Mouse (Mus musculus): ENCODE results near the gene Phrf1. TPM values are rescaled to one million over a fixed set of nuclear protein-coding genes. Genes with fewer than 3 reads are reported as not detected.

Gene Phrf1
- polyA plus RNA-seq, 1 experiment from 2014 or later = 114 TPM

DNA sequence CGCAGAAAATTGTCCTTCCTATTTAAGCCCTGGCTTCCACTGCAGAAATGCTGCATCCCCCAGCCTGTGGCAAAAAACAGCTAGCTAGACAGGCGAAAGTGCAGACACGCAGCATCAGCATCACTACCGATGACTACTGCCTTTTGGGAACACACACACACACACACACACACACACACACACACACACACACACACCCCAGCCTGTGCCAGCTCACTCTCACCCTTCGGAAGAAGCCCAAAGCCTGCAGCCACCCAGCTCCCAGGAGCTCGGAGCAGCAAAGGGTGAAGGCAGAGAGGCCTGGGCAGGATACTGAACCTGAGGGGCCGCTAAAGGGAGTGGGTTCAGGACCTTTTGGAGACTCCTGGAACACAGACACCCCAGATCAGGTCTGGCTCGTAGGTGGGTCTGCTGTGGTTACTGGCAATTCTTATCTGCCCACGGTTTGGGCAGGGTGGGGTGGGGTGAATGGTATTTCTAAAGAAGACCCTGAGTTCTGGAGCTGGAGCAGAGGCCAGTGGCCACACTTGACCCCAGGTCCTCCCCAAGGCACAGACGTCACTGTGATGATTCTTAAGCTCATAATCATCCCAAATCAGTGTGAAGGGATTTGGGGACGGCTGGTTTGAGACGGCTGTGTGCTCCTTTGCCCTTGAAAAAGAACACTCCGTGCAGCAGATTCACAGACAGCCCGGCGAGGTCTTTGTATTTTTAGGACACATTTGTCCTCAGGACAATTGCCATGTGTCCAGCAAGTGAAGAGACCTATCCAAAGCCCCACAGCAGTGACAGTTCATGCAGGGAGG is 64.2 kb downstream of the Phrf1 start:
- peak; percentile 45 for DNase-seq (ENCODE audit: low spot score)
- Histone ChIP-seq H3K9me3 (replicated peaks) (no peaks in the 10 kb centered on the region), H3K27me3 (ENCODE audit: low read depth, poor library complexity, severe bottlenecking) (peaks cover 74% of the 10 kb centered on the region), H3K27ac (replicated peaks) (peak overlapping the region; percentile 74; the same call in 1 of the 2 replicates), H3K4me3 (peak overlapping the region; percentile 61), H3K36me3 (peaks cover 15% of the 10 kb centered on the region), H3K4me1 (peaks cover 37% of the 10 kb centered on the region)
- WGBS = 19% methylated on average over 15 of the region's 15 CpGs

GRCm38 (mm10) chr7:141293852-141294471 is 65.4 kb downstream of the Phrf1 start:
- H3K36me3 ChIP-seq = peaks cover 25% of the 10 kb centered on the region
- peak; percentile 68 for DNase-seq (ENCODE audit: low spot score)
- peaks cover 74% of the 10 kb centered on the region for H3K27me3 ChIP-seq (ENCODE audit: low read depth, poor library complexity, severe bottlenecking)
- no peaks in the 10 kb centered on the region for H3K9me3 ChIP-seq (replicated peaks)
- 1% methylated on average over 53 of the region's 53 CpGs for WGBS
- peaks cover 37% of the 10 kb centered on the region for H3K4me1 ChIP-seq
- peak overlapping the region; percentile 52 for H3K4me3 ChIP-seq
- peak overlapping the region; percentile 10; the same call in 1 of the 2 replicates for H3K27ac ChIP-seq (replicated peaks)

GRCm38 (mm10) chr7:141294479-141294878 is 65.9 kb downstream of the Phrf1 start:
- peaks cover 74% of the 10 kb centered on the region for H3K27me3 ChIP-seq (ENCODE audit: low read depth, poor library complexity, severe bottlenecking)
- 6% methylated on average over 20 of the region's 22 CpGs for WGBS

GRCm38 (mm10) chr7:141297926-141298650 is 69.5 kb downstream of the Phrf1 start:
- Histone ChIP-seq H3K36me3 (peaks cover 66% of the 10 kb centered on the region), H3K4me3 (no peak overlapping the region), H3K27me3 (ENCODE audit: low read depth, poor library complexity, severe bottlenecking) (peaks cover 38% of the 10 kb centered on the region), H3K4me1 (peaks cover 20% of the 10 kb centered on the region), H3K9me3 (replicated peaks) (no peaks in the 10 kb centered on the region), H3K27ac (replicated peaks) (no peak overlapping the region)
- no peak for DNase-seq (ENCODE audit: low spot score)
- 84% methylated on average over 3 of the region's 3 CpGs for WGBS

More at GRCm38 (mm10) chr7:141294479-141294878, 65.9 kb downstream of the Phrf1 start:
- peaks cover 30% of the 10 kb centered on the region for H3K36me3 ChIP-seq
- peaks cover 37% of the 10 kb centered on the region for H3K4me1 ChIP-seq
- H3K27ac ChIP-seq (replicated peaks) = peak overlapping the region; percentile 10; the same call in 1 of the 2 replicates
- no peaks in the 10 kb centered on the region for H3K9me3 ChIP-seq (replicated peaks)
- no peak for DNase-seq (ENCODE audit: low spot score)
- peak overlapping the region; percentile 52 for H3K4me3 ChIP-seq

DNA sequence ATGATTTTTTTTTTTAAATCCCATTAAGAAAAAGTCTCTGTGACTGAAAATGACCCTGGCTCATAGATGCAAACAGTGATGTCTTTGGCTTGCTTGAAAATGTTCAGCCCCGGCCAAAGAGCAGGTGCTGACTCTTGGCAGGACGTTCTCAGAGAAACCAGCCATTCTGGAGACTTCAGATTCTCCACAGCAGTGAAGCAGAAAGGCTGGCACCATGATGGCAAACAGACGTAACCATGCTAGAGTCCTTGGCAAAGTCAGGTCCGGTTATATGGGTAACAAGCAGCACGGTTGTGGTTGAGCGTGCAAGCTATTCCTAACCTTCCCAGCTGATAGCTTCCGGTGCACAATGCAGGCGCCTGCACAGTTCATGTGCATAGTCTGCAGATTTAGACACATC is 70.6 kb downstream of the Phrf1 start:
- no peak overlapping the region for H3K4me3 ChIP-seq
- 93% methylated on average over 8 of the region's 8 CpGs for WGBS
- no peak for DNase-seq (ENCODE audit: low spot score)
- peaks cover 9% of the 10 kb centered on the region for H3K4me1 ChIP-seq
- no peaks in the 10 kb centered on the region for H3K9me3 ChIP-seq (replicated peaks)
- H3K27ac ChIP-seq (replicated peaks) = no peak overlapping the region
- peaks cover 27% of the 10 kb centered on the region for H3K27me3 ChIP-seq (ENCODE audit: low read depth, poor library complexity, severe bottlenecking)
- H3K36me3 ChIP-seq = peaks cover 77% of the 10 kb centered on the region

- 95% methylated on average over 9 of the region's 9 CpGs for WGBS
- Histone ChIP-seq H3K36me3 (peaks cover 98% of the 10 kb centered on the region), H3K27ac (replicated peaks) (no peak overlapping the region), H3K4me3 (no peak overlapping the region), H3K9me3 (replicated peaks) (no peaks in the 10 kb centered on the region), H3K4me1 (no peaks in the 10 kb centered on the region), H3K27me3 (ENCODE audit: low read depth, poor library complexity, severe bottlenecking) (peaks cover 5% of the 10 kb centered on the region)
- no peak for DNase-seq (ENCODE audit: low spot score)
Measured at GRCm38 (mm10) chr7:141301386-141301785, 72.8 kb downstream of the Phrf1 start.

DNA sequence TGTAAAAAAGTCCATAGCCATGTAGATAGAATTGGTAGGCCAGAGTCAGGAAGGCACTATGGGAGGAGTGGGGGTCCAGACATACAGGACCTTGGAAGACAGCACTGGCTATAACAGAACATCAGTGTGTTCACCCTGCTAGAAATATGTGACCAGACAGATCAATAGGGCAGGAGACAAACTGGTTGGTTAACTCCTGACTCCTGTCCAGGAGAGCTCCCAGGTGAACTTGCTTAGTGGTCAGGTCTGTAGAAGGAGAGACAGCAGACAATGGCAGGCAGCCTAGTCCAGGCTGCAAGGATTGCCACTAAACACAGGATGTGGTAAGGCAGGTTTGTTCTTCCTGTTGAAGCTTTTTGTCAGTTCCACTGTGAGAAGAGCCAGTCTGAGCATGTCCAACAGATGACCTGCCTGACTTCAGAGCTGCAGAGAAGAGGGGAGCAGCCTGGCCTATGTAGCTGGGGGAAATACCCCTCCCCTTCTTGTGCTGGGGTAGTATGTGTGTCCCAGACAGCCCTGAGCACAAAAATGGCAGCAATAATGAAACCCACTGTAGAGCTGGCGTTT is 74.2 kb downstream of the Phrf1 start:
- Histone ChIP-seq H3K9me3 (replicated peaks) (no peaks in the 10 kb centered on the region), H3K4me3 (no peak overlapping the region), H3K36me3 (peaks cover 98% of the 10 kb centered on the region), H3K27ac (replicated peaks) (no peak overlapping the region), H3K27me3 (ENCODE audit: low read depth, poor library complexity, severe bottlenecking) (no peaks in the 10 kb centered on the region), H3K4me1 (no peaks in the 10 kb centered on the region)
- DNase-seq (ENCODE audit: low spot score) = no peak
- 84% methylated on average over 1 of the region's 1 CpGs for WGBS

- peaks cover 100% of the 10 kb centered on the region for H3K36me3 ChIP-seq
- no peaks in the 10 kb centered on the region for H3K27me3 ChIP-seq (ENCODE audit: low read depth, poor library complexity, severe bottlenecking)
- no peaks in the 10 kb centered on the region for H3K9me3 ChIP-seq (replicated peaks)
- no peak overlapping the region for H3K27ac ChIP-seq (replicated peaks)
- WGBS = 89% methylated on average over 4 of the region's 4 CpGs
- no peaks in the 10 kb centered on the region for H3K4me1 ChIP-seq
- DNase-seq (ENCODE audit: low spot score) = no peak
- no peak overlapping the region for H3K4me3 ChIP-seq
Measured at GRCm38 (mm10) chr7:141304537-141304936, 76.0 kb downstream of the Phrf1 start.

MicroRNA genes within 50 kb of the gene (microRNA counts, 519-probe panel; counts per million panel counts)
- microRNA mmu-miR-210 = 7,033 counts per million, percentile 67 among the panel's probes with 10 or more counts

Small RNA genes lying within 50 kb of the gene (microRNA-seq; reads per million reads assigned to microRNA genes)
- 830 reads per million, percentile 75 among the genes with 10 or more reads in this experiment for gene Mir210

Other genes with a start within 250 kb of the Phrf1 start
- gene Ifitm3, start 218.0 kb upstream of the Phrf1 start, polyA plus RNA-seq (2016; fragmentation: Nextera tagmentation; extraction: Ambion mirVana) = 13.7 and 16.8 TPM in 2 replicates
- 0.21 TPM in 1 of 2 replicates, not detected in the other for gene Ifitm6, start 210.9 kb upstream of the Phrf1 start, polyA plus RNA-seq (2016; fragmentation: Nextera tagmentation; extraction: Ambion mirVana)
- not detected in 2 replicates for gene Gm17387, start 199.7 kb upstream of the Phrf1 start, polyA plus RNA-seq (2016; fragmentation: Nextera tagmentation; extraction: Ambion mirVana)
- 26.8 and 29.4 TPM in 2 replicates for gene B4galnt4, start 167.7 kb upstream of the Phrf1 start, polyA plus RNA-seq (2016; fragmentation: Nextera tagmentation; extraction: Ambion mirVana)
- 1.8 and 2.0 TPM in 2 replicates for gene Pkp3, start 150.6 kb upstream of the Phrf1 start, polyA plus RNA-seq (2016; fragmentation: Nextera tagmentation; extraction: Ambion mirVana)
- 2.3 and 2.5 TPM in 2 replicates for gene Sigirr, start 128.2 kb upstream of the Phrf1 start, polyA plus RNA-seq (2016; fragmentation: Nextera tagmentation; extraction: Ambion mirVana)
- gene Ano9, start 111.0 kb upstream of the Phrf1 start, polyA plus RNA-seq (2016; fragmentation: Nextera tagmentation; extraction: Ambion mirVana) = 0.07 and 0.16 TPM in 2 replicates
- 86.5 and 94.7 TPM in 2 replicates for gene Ptdss2, start 106.4 kb upstream of the Phrf1 start, polyA plus RNA-seq (2016; fragmentation: Nextera tagmentation; extraction: Ambion mirVana)
- 64.5 and 66.6 TPM in 2 replicates for gene Rnh1, start 55.9 kb upstream of the Phrf1 start, polyA plus RNA-seq (2016; fragmentation: Nextera tagmentation; extraction: Ambion mirVana)
- gene Hras, start 34.8 kb upstream of the Phrf1 start, polyA plus RNA-seq (2016; fragmentation: Nextera tagmentation; extraction: Ambion mirVana) = 84.2 and 87.5 TPM in 2 replicates
- 14.4 and 14.6 TPM in 2 replicates for gene Lrrc56, start 34.6 kb upstream of the Phrf1 start, polyA plus RNA-seq (2016; fragmentation: Nextera tagmentation; extraction: Ambion mirVana)
- gene Lmntd2, start 14.7 kb upstream of the Phrf1 start, polyA plus RNA-seq (2016; fragmentation: Nextera tagmentation; extraction: Ambion mirVana) = 3.8 and 5.1 TPM in 2 replicates
- 55.6 and 57.2 TPM in 2 replicates for gene Rassf7, start 12.9 kb upstream of the Phrf1 start, polyA plus RNA-seq (2016; fragmentation: Nextera tagmentation; extraction: Ambion mirVana)
- 0.58 and 1.4 TPM in 2 replicates for gene Irf7, start 37.7 kb downstream of the Phrf1 start, polyA plus RNA-seq (2016; fragmentation: Nextera tagmentation; extraction: Ambion mirVana)
- not detected in 2 replicates for gene Cdhr5, start 48.0 kb downstream of the Phrf1 start, polyA plus RNA-seq (2016; fragmentation: Nextera tagmentation; extraction: Ambion mirVana)
- gene Sct, start 50.3 kb downstream of the Phrf1 start, polyA plus RNA-seq (2016; fragmentation: Nextera tagmentation; extraction: Ambion mirVana) = 0.79 and 2.4 TPM in 2 replicates
- gene Drd4, start 63.2 kb downstream of the Phrf1 start, polyA plus RNA-seq (2016; fragmentation: Nextera tagmentation; extraction: Ambion mirVana) = 0.32 and 0.62 TPM in 2 replicates
- gene Deaf1, start 98.9 kb downstream of the Phrf1 start, polyA plus RNA-seq (2016; fragmentation: Nextera tagmentation; extraction: Ambion mirVana) = 57.4 and 67.2 TPM in 2 replicates
- gene Tmem80, start 99.0 kb downstream of the Phrf1 start, polyA plus RNA-seq (2016; fragmentation: Nextera tagmentation; extraction: Ambion mirVana) = 52.2 and 58.1 TPM in 2 replicates
- 3.4 and 3.8 TPM in 2 replicates for gene Eps8l2, start 110.1 kb downstream of the Phrf1 start, polyA plus RNA-seq (2016; fragmentation: Nextera tagmentation; extraction: Ambion mirVana)
- gene Taldo1, start 163.4 kb downstream of the Phrf1 start, polyA plus RNA-seq (2016; fragmentation: Nextera tagmentation; extraction: Ambion mirVana) = 339 and 342 TPM in 2 replicates
- gene Gatd1, start 185.4 kb downstream of the Phrf1 start, polyA plus RNA-seq (2016; fragmentation: Nextera tagmentation; extraction: Ambion mirVana) = 45.1 and 47.0 TPM in 2 replicates
- 8.9 and 15.1 TPM in 2 replicates for gene Cend1, start 200.7 kb downstream of the Phrf1 start, polyA plus RNA-seq (2016; fragmentation: Nextera tagmentation; extraction: Ambion mirVana)
- gene Slc25a22, start 209.1 kb downstream of the Phrf1 start, polyA plus RNA-seq (2016; fragmentation: Nextera tagmentation; extraction: Ambion mirVana) = 43.7 and 48.4 TPM in 2 replicates
- 18.8 and 20.9 TPM in 2 replicates for gene Pidd1, start 215.2 kb downstream of the Phrf1 start, polyA plus RNA-seq (2016; fragmentation: Nextera tagmentation; extraction: Ambion mirVana)
- 905 and 1,135 TPM in 2 replicates for gene Rplp2, start 218.6 kb downstream of the Phrf1 start, polyA plus RNA-seq (2016; fragmentation: Nextera tagmentation; extraction: Ambion mirVana)
- 15.2 and 17.5 TPM in 2 replicates for gene Pnpla2, start 226.4 kb downstream of the Phrf1 start, polyA plus RNA-seq (2016; fragmentation: Nextera tagmentation; extraction: Ambion mirVana)
- 4.1 and 6.9 TPM in 2 replicates for gene Cracr2b, start 232.3 kb downstream of the Phrf1 start, polyA plus RNA-seq (2016; fragmentation: Nextera tagmentation; extraction: Ambion mirVana)
- gene Cd151, start 238.6 kb downstream of the Phrf1 start, polyA plus RNA-seq (2016; fragmentation: Nextera tagmentation; extraction: Ambion mirVana) = 17.3 and 17.6 TPM in 2 replicates
- gene Polr2l, start 246.3 kb downstream of the Phrf1 start, polyA plus RNA-seq (2016; fragmentation: Nextera tagmentation; extraction: Ambion mirVana) = 82.1 and 85.0 TPM in 2 replicates
- 33.3 and 38.7 TPM in 2 replicates for gene Tspan4, start 246.5 kb downstream of the Phrf1 start, polyA plus RNA-seq (2016; fragmentation: Nextera tagmentation; extraction: Ambion mirVana)